Mouse (Mus musculus) forebrain, embryonic 14.5 days (tissue): ENCODE measurements around the gene Nol10. TPM values are rescaled to one million over a fixed set of nuclear protein-coding genes. Genes with fewer than 3 reads are reported as not detected.
"Not testable (repeated sequence)": the region's sequence is repeated elsewhere in the genome, so short reads cannot be mapped to it uniquely, and the experiment has no call there.

Experiments used
- ATAC-seq: fragments of 200-750 bp; cut with Nextera tagmentation; 2 replicates; pipeline ENCODE4 v1.8.0; 2017; ENCODE audit warnings: mild to moderate bottlenecking, moderate library complexity
- DNase-seq: peaks from one replicate; pipeline ENCODE4 v3.0.0-alpha.2; 2015; ENCODE audit warnings: low spot score
- H3K27ac ChIP-seq: fragments of 300-500 bp; sonication (generic); 2 replicates; pipeline ENCODE4 v1.5.1; 2014; ENCODE audit warnings: low read depth, mild to moderate bottlenecking, control low read depth, low read length, moderate library complexity
- H3K27me3 ChIP-seq: fragments of 300-500 bp; sonication (generic); replicated peaks from 2 replicates; pipeline ENCODE4 v1.6.1; 2014; ENCODE audit warnings: low read length, control low read depth, mixed read lengths; ENCODE audit not compliant: control insufficient read depth, insufficient read depth
- H3K36me3 ChIP-seq: fragments of 300-500 bp; sonication (generic); 2 replicates; pipeline ENCODE4 v1.6.1; 2014; ENCODE audit warnings: low read length, control low read depth; ENCODE audit not compliant: control insufficient read depth, insufficient read depth
- H3K4me1 ChIP-seq: fragments of 300-500 bp; sonication (generic); 2 replicates; pipeline ENCODE4 v1.6.1; 2014; ENCODE audit warnings: antibody characterized with exemption, low read length, control low read depth; ENCODE audit not compliant: control insufficient read depth, insufficient read depth
- H3K4me2 ChIP-seq: fragments of 300-500 bp; sonication (generic); 2 replicates; pipeline ENCODE4 v1.6.1; 2014; ENCODE audit warnings: mild to moderate bottlenecking, control low read depth, low read length
- H3K4me3 ChIP-seq: fragments of 300-500 bp; sonication (generic); 2 replicates; pipeline ENCODE4 v1.5.1; 2014; ENCODE audit warnings: low read depth, low read length, control low read depth
- H3K9ac ChIP-seq: fragments of 300-500 bp; sonication (generic); 2 replicates; pipeline ENCODE4 v1.6.1; 2014; ENCODE audit warnings: mild to moderate bottlenecking, low read length, control low read depth, moderate library complexity
- H3K9me3 ChIP-seq: fragments of 300-500 bp; sonication (generic); replicated peaks from 2 replicates; pipeline ENCODE4 v1.6.1; 2016; ENCODE audit warnings: low read length, control low read depth, mixed read lengths; ENCODE audit not compliant: control insufficient read depth
- WGBS: fragments of 180-500 bp; shearing (Covaris S2); extraction: QIAGEN DNeasy Blood & Tissue Kit; methylation state at CpG from one replicate; pipeline ENCODE4 v1.1.7; 2014; 5-methylcytosine and 5-hydroxymethylcytosine counted together
- polyA plus RNA-seq: library from polyadenylated mRNA; unstranded; fragments of >200 nt; fragmentation: Nextera tagmentation; extraction: Ambion mirVana; gene quantifications from 2 replicates; pipeline ENCODE4 v1.2.1, GENCODE M21; 2014

Gene Nol10
- polyA plus RNA-seq, 1 experiment from 2014 or later = 19.5 TPM

DNA sequence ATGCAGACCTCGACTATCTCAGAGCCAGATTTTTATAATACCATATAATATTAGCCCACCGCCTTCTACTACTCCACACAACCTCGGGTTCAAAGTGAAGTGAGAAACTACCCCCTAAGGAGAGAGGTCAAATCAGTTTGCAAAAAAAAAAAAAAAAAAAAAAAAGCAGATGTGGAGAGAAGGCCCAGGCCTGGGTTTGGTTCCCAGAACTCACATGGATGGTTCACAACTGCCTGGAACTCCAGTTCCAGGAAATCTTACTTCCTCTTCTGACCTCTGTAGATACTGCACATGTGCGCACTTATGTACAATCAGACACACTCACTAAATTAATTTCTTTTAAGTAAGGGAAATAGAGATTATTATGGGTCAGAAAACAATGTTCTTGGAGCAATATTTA is 102.2 kb downstream of the Nol10 start:
- Histone ChIP-seq H3K9me3 (no peaks in the 10 kb centered on the region), H3K4me2 (no peak overlapping the region), H3K4me1 (no peaks in the 10 kb centered on the region), H3K9ac (no peak overlapping the region), H3K27ac (no peak overlapping the region), H3K36me3 (no peaks in the 10 kb centered on the region), H3K4me3 (no peak overlapping the region), H3K27me3 (no peaks in the 10 kb centered on the region)
- WGBS = 83% methylated on average over 4 of the region's 4 CpGs
- DNase-seq (no peak), ATAC-seq (no peak)

- H3K36me3 ChIP-seq = no peaks in the 10 kb centered on the region
- 55% methylated on average over 4 of the region's 4 CpGs for WGBS
- no peaks in the 10 kb centered on the region for H3K9me3 ChIP-seq
- no peak overlapping the region for H3K4me2 ChIP-seq
- no peak for ATAC-seq
- no peak overlapping the region for H3K4me3 ChIP-seq
- H3K27ac ChIP-seq = no peak overlapping the region
- no peaks in the 10 kb centered on the region for H3K27me3 ChIP-seq
- no peak overlapping the region for H3K9ac ChIP-seq
- no peak for DNase-seq
- no peaks in the 10 kb centered on the region for H3K4me1 ChIP-seq
Measured at GRCm38 (mm10) chr12:17450908-17451307, 102.7 kb downstream of the Nol10 start.

DNA sequence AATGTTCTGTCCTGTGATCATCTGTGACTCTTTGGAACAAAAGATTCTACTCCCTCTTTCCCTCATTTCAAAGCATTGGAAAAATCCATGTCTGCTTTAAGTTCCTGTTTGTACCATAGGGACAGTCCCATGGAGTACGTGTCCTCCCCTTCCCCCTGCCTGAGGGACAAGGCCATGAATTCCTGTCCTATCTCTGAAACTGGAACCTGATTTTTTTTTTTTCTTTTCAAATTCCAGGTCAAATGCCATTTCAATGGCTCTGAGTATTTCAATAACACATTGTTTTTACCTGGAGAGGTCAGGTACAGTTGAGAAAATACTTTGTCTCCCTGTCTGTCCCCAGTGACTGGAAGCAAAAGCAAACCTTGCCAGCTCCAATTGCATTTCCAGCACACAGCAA is 104.0 kb downstream of the Nol10 start:
- DNase-seq = no peak
- Histone ChIP-seq H3K4me3 (no peak overlapping the region), H3K9me3 (no peaks in the 10 kb centered on the region), H3K27me3 (no peaks in the 10 kb centered on the region), H3K4me1 (no peaks in the 10 kb centered on the region), H3K27ac (no peak overlapping the region), H3K9ac (no peak overlapping the region), H3K4me2 (no peak overlapping the region), H3K36me3 (no peaks in the 10 kb centered on the region)
- no peak for ATAC-seq
- 80% methylated on average over 1 of the region's 1 CpGs for WGBS

- DNase-seq = no peak
- H3K27ac ChIP-seq = no peak overlapping the region
Measured at GRCm38 (mm10) chr12:17453918-17454317, 105.7 kb downstream of the Nol10 start.

GRCm38 (mm10) chr12:17455096-17455495 is 106.8 kb downstream of the Nol10 start:
- H3K9ac ChIP-seq = no peak overlapping the region
- no peak overlapping the region for H3K4me2 ChIP-seq
- no peaks in the 10 kb centered on the region for H3K36me3 ChIP-seq
- no peak overlapping the region for H3K4me3 ChIP-seq
- H3K9me3 ChIP-seq = no peaks in the 10 kb centered on the region
- ATAC-seq (no peak), DNase-seq (no peak)
- 92% methylated on average over 5 of the region's 5 CpGs for WGBS
- no peaks in the 10 kb centered on the region for H3K4me1 ChIP-seq
- H3K27ac ChIP-seq = no peak overlapping the region
- no peaks in the 10 kb centered on the region for H3K27me3 ChIP-seq

More at GRCm38 (mm10) chr12:17453918-17454317, 105.7 kb downstream of the Nol10 start:
- Histone ChIP-seq H3K4me1 (no peaks in the 10 kb centered on the region), H3K9ac (no peak overlapping the region), H3K36me3 (no peaks in the 10 kb centered on the region), H3K4me2 (no peak overlapping the region), H3K9me3 (no peaks in the 10 kb centered on the region), H3K27me3 (no peaks in the 10 kb centered on the region), H3K4me3 (no peak overlapping the region)
- 80% methylated on average over 5 of the region's 5 CpGs for WGBS
- ATAC-seq = no peak

GRCm38 (mm10) chr12:17459223-17459622 is 111.0 kb downstream of the Nol10 start:
- H3K4me1 ChIP-seq, H3K36me3 ChIP-seq, H3K9ac ChIP-seq, DNase-seq, H3K4me2 ChIP-seq, H3K27me3 ChIP-seq, H3K4me3 ChIP-seq, ATAC-seq, H3K9me3 ChIP-seq, H3K27ac ChIP-seq: not testable (repeated sequence)
- WGBS = 86% methylated on average over 4 of the region's 4 CpGs

DNA sequence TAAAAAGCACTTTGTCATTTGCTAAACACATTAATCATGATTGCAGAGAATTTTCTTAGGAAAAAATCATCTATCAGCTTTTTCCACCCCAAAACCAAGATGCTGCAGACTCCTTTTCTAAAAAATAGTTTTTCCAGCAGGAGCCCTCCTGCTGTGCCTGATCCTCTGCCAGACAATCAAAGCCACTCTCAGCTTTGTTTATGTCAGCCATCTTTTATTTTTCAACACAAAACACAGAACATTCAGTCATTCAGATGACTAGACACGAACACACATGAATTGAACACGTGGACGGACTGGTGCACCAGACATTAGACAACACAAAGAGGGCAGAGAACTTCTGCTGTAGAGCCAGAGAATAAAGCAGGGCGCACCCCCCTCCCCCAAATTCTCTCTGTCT is 115.4 kb downstream of the Nol10 start:
- no peak for DNase-seq
- H3K36me3 ChIP-seq = no peaks in the 10 kb centered on the region
- H3K4me3 ChIP-seq = no peak overlapping the region
- no peak overlapping the region for H3K9ac ChIP-seq
- no peak overlapping the region for H3K4me2 ChIP-seq
- WGBS = 32% methylated on average over 4 of the region's 4 CpGs
- H3K4me1 ChIP-seq = no peaks in the 10 kb centered on the region
- ATAC-seq = no peak
- H3K27ac ChIP-seq = no peak overlapping the region
- H3K9me3 ChIP-seq = no peaks in the 10 kb centered on the region
- H3K27me3 ChIP-seq = no peaks in the 10 kb centered on the region

DNA sequence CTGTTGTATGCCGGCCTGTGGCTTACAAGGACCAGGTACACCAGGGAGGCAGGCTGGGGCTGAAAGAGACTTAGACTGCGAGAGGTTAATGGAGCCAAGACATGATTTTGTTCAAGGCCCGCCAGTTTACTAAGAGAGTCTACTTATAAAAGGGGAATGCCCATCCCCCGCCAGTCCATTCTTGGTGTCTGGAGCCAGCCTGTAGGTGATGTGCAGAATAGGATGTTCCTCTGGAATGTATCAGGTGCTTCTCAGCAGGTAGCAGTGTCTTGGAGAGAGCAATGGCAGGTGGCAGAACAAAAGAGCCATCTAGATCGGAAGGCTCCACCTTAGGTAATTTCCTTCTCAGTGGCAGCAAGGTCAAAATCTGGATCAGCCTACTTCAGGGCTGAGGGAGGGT is 116.3 kb downstream of the Nol10 start:
- 79% methylated on average over 5 of the region's 5 CpGs for WGBS
- not testable (repeated sequence) for H3K4me1 ChIP-seq, DNase-seq, H3K9me3 ChIP-seq, H3K4me2 ChIP-seq, H3K36me3 ChIP-seq, ATAC-seq, H3K4me3 ChIP-seq, H3K27ac ChIP-seq, H3K9ac ChIP-seq, H3K27me3 ChIP-seq

DNA sequence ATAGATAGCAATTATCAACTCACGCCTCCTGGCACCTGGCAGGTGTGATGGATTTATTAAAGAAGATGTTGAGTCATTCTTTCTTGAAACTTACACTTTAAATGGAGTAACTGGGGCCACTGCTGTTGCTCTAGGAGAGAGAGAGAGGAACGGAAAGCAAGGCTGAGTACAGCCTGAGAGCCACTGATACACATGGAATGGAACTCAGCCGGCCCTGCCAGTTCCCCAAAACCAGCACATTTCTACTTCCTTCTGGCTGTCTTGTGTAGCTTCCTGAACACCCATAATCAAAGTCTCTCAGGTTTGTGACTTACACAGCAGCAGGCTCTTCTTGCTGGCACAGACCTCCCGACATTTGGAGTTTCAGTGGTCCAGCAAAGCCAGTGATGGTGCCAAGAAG is 118.5 kb downstream of the Nol10 start:
- no peak for ATAC-seq
- Histone ChIP-seq H3K4me1 (no peaks in the 10 kb centered on the region), H3K4me2 (no peak overlapping the region)

More for the DNA sequence above, 118.5 kb downstream of the Nol10 start:
- DNase-seq = no peak
- Histone ChIP-seq H3K36me3 (no peaks in the 10 kb centered on the region), H3K27me3 (no peaks in the 10 kb centered on the region), H3K4me3 (no peak overlapping the region), H3K27ac (no peak overlapping the region), H3K9ac (no peak overlapping the region), H3K9me3 (no peaks in the 10 kb centered on the region)
- 86% methylated on average over 4 of the region's 4 CpGs for WGBS
